Mouse (Mus musculus) heart, adult 2 months (tissue): Measurements from ENCODE around the gene Uba3.

Experiments
- CTCF ChIP-seq: fragments of 200-600 bp; IDR thresholded peaks from 2 replicates; pipeline ENCODE4 v1.8.1; 2022; ENCODE audit warnings: antibody characterized with exemption, mild to moderate bottlenecking, moderate library complexity
- EP300 ChIP-seq: fragments of 200-500 bp; IDR thresholded peaks from 2 replicates; pipeline ENCODE4 v1.6.1; 2011; ENCODE audit warnings: low read depth, low read length, control low read depth; ENCODE audit not compliant: insufficient read depth
- POLR2A ChIP-seq: fragments of 200-500 bp; IDR thresholded peaks from 2 replicates; pipeline ENCODE4 v1.6.1; 2011; ENCODE audit warnings: mild to moderate bottlenecking, low read depth, low read length, control low read depth; ENCODE audit not compliant: insufficient read depth

- TF ChIP-seq CTCF (no peak), EP300 (no peak), POLR2A (peak; percentile 28; the same call in 1 of the 2 replicates)
Observed at GRCm38 (mm10) chr6:97208406-97208805, 3.0 kb upstream of the Uba3 start.
